In the genomic region with DNA sequence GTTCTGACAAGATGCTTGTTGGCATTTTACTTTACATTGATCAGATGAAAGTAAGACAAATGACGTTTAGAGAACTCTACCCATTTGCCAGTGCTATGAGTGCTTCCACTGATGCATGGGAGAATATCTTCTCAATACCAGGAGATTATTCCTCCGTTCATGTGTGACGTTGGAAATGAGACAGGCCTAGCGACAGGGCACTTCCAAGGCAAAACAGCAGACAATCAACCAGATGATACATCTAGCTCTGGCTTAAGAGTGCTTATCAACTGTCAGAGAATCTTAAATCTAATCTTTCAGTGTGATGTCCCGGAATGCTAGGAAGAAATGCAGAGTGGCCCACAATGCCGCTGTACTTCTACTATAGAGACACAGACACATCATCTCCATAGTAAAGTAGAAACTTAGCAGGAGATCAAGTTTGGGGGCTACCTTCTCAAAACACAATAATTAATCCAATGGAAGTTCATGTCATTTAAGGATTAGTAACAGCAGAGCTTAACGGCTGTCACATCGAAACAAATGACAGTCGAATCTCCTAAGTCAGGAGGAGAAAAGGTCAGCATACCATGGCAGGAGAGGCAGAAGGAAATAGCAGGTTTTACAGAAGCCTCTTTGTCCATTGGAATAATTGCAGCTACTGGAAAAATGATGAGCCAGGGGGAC, we compare ENCODE assay signal across 11 mouse cellular contexts.
"Had no signal": no experiment of that assay in that cellular context is flagged by ENCODE, and none has a peak within 500 bp of the region (broad histone marks: within the 10 kb centered on the region; RNA-seq: fewer than 3 reads in every experiment).

No protein-coding gene starts in this region.

- ATAC-seq: liver, embryonic 12.5 days had no signal

- DNase-seq: layer of hippocampus, postnatal 36 days; lung, postnatal 10 days; lung, postnatal 4 days; thymus, postnatal 4 days had no signal

- H3K4me2 ChIP-seq: limb, embryonic 15.5 days; liver, embryonic 12.5 days; lung, embryonic 14.5 days; stomach, embryonic 15.5 days had no signal

- H3K4me3 ChIP-seq: kidney, embryonic 15.5 days; limb, embryonic 15.5 days; liver, embryonic 12.5 days; midbrain, embryonic 10.5 days; neural tube, embryonic 15.5 days; stomach, embryonic 15.5 days had no signal

- H3K36me3 ChIP-seq: kidney, embryonic 15.5 days; limb, embryonic 15.5 days; liver, embryonic 12.5 days; midbrain, embryonic 10.5 days; neural tube, embryonic 15.5 days; stomach, embryonic 15.5 days had no signal

- H3K27ac ChIP-seq: kidney, embryonic 15.5 days; limb, embryonic 15.5 days; liver, embryonic 12.5 days; midbrain, embryonic 10.5 days; neural tube, embryonic 15.5 days; stomach, embryonic 15.5 days had no signal

- H3K9ac ChIP-seq: kidney, embryonic 15.5 days; limb, embryonic 15.5 days; liver, embryonic 12.5 days; lung, embryonic 14.5 days; neural tube, embryonic 15.5 days; stomach, embryonic 15.5 days had no signal

- H3K27me3 ChIP-seq: kidney, embryonic 15.5 days; limb, embryonic 15.5 days; liver, embryonic 12.5 days; neural tube, embryonic 15.5 days; stomach, embryonic 15.5 days had no signal

- H3K4me1 ChIP-seq: limb, embryonic 15.5 days; liver, embryonic 12.5 days; stomach, embryonic 15.5 days had no signal

- H3K9me3 ChIP-seq: kidney, embryonic 15.5 days; limb, embryonic 15.5 days; liver, embryonic 12.5 days; midbrain, embryonic 10.5 days; neural tube, embryonic 15.5 days; stomach, embryonic 15.5 days had no signal
